Mouse (Mus musculus) left cerebral cortex, postnatal 10 days (tissue): Measurements from ENCODE around the gene H2-T3. TPM values are rescaled to one million over a fixed set of nuclear protein-coding genes. Genes with fewer than 3 reads are reported as not detected.
"Not testable (repeated sequence)": the region's sequence is repeated elsewhere in the genome, so short reads cannot be mapped to it uniquely, and the experiment has no call there.

ENCODE experiments used
- DNase-seq, 2 experiments: peaks; one replicate each; pipeline ENCODE4 v3.0.0; 2021 to 2022; ENCODE audit warnings: low spot score in 2 of 2, mixed read lengths in 1 of 2; ENCODE audit errors: extremely low spot score in 1 of 2
- intact Hi-C: fragments of 180-260 bp; cut with DNase I; formaldehyde crosslinking; loops from one replicate; pipeline ENCODE4 v1.15.1; 2025
- total RNA-seq, 2 experiments: library from RNA; stranded (reverse); gene quantifications; 2 replicates each; pipeline ENCODE4 v1.2.3; 2021

Gene H2-T3
- total RNA-seq, 2 experiments from 2014 or later, result not detected

DNA sequence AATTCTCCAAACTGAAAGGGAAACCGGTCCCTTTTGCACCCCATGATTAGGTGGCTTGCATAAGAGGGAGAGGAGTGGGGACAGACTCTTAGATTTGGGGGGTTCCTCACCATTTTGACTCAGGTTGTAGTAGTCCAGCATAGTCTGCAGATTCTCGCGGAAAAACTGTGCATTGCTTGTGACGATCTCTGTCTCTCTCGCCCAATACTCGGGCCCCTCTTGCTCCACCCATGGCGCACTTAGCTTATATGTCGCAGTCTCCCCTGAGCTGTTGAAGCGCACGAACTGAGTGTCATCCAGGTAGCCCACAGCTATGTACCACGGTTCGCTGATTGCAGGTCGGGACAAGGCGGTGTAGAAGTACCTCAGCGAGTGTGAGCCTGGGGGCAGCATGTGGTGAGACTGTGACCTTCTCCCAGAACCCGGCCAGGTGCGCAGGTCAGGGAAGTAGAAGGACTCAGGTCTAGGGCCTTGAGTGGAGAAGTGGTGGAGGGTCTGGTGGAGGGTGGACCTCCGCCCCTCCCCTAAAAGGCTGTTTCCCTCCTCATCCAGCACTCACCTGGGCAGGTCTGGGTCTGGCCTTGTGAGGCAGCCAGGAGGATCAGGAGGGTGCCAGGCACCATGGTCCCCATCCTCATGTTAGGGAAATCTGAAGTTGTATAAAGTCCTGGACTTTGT lies 457 bp downstream of the H2-T3 start:
- intact Hi-C loops, result loop anchor here (5.0 to 10.0 kb wide), 2 partner anchors 125 to 192 kb away; no protein-coding TSS in a partner anchor
- DNase-seq, result no peak

DNA sequence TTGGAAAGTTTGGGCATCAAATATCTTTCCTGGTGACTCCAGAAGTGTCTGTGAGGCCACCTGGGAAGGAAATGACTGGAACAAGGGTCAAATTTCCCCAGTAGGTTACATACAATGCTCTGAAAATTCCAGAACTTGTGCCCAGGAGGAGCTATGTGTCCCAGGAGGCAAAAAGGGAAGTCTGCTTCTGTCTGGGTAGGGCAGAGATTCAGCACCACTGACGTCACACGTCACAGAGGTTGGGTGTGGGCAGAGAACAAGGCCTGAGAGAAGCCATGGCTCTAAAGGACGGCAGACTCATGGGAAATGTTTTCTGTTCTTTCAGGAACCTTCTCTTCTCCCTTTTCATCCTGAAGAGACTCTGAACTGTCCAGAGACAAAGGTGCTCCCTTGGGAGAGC lies 2.5 kb downstream of the H2-T3 start:
- intact Hi-C loops, result no loop called here
- DNase-seq, result no peak

DNA sequence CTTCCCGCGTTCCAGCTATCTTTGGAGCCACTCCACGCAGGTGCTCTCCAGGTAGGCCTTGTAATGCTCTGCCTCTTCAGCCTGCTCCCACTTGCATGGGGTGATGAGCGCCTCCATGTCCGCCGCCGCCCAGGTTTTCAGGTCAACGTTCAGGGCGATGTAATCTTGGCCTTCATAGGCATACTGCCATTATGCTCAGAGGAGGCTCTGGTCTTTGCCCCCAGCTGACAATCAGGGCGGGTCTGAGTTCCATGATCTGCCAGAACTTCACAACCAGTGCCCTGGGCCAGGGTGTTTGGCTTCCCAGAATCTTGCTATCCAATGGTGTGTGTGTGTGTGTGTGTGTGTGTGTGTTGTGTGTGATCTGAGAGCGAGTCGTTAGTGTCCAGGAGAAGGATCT lies 7.9 kb downstream of the H2-T3 start:
- intact Hi-C loops, result no loop called here
- no peak for DNase-seq

DNA sequence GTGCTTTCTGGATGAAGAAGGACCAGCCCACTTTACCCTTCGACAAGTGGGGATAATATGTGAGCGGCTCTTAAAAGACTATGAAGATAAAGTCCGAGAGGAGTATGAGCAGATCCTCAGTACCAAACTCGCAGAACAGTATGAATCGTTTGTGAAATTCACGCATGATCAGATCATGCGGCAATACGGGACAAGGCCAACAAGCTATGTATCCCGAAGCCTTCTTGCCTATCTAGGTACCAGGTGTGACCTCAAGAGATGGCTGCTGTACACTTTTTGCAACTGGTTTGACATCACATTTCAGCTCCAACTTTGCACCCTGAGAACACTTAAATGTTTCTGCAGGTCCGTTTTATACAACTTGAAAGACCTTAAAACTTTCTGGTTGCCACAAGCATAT lies 10.6 kb downstream of the H2-T3 start:
- DNase-seq, intact Hi-C loops: not testable (repeated sequence)

DNA sequence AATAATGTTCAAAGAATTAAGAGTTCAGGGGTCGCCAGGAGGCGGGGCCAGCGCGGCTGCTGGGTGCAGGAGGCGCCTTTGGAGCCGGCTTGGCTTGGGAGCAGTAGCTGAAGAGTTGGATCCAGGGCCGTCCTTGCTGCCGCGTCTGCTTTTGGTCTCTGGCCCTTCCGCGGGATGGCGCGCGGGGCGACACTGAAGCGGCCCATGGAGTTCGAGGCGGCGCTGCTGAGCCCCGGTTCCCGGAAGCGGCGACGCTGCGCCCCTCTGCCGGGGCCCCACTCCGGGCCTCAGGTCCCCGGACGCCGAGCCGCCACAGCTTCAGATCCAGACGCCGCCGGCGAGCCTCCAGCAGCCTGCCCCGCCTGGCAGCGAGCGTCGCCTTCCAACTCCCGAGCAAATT lies 11.1 kb downstream of the H2-T3 start:
- DNase-seq, intact Hi-C loops: not testable (repeated sequence)

DNA sequence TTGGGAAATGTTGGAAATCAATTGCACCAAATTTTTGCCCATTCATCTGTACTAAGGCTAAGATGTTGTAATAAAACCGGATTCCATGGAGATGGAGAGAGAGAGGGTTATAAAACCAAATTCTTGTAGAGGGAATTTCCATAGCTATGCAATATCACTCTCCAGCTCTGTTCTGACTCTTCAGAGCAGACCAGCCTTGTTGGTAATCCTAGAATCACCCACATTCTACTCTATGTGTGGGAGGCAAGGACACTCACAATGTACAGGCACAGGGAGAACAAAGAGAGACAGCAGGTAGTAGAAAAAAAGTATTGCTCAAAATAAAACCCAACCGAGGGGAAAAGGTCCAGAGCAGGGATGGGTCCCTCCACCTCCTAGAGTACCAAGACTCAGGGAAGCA lies 14.0 kb downstream of the H2-T3 start:
- intact Hi-C loops, DNase-seq: not testable (repeated sequence)

DNA sequence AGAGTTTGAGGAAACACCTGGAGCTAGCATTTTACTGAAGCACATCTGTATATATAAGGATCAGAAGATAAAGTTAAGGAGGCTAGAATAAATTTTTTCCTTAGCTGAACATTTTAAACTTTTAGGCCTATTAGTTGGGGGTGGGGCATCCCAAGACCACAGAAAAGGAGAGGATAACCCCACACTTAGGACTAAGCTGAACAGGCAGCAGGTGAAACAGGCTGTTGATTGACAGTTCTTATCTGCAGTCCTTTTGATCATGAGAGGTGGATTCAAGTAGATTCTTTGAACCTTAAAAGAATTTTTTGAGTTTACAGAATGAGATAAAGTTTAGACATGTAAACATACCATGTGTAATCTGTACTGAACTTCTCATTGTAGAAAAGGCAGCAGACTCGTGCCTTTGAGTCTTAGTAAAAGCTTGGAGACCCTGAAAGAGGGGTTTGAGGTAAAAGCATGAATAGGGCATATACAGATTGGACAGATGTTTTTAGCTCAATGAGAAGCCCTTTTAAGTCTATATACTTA lies 19.7 kb downstream of the H2-T3 start:
- intact Hi-C loops, result no loop called here
- DNase-seq, result no peak

DNA sequence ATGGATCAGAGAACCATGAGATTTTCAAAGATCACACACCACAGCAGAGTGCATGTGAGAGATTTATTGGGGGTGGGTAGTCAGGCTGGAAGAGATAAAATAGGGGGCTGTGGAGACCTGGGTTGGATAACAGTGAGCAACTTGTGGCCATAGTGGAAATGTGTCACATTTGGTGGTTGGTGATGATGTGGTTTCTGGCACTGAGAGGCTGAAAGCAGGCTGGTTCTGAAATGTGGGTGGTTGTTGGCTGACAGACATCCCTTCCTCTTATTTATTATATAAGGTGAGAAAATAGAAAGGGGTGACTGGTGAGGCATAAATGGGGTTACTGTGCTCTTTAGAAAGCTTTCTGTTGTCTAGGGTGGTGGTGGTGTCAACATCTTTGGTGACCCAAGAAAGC lies 20.3 kb downstream of the H2-T3 start:
- intact Hi-C loops, result no loop called here
- no peak for DNase-seq

DNA sequence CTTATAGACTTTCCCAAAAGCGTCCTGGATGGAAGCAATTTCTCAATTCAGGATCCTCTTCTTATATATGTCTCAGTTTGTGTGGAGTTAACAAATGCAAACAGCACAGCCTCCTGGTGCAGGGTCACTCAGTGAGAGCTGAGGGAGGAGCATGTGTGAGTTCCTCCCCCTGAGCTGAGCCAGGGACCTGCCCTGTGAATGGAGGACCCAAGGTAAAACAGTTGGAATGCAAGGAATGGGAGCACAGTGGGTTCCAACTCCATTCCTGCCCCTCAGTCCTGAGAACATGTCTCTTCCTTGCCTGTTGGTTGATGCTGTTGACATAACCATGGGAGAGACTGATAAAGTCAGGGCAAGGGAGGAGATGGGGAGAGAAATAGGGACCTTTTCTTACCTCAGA lies 21.0 kb downstream of the H2-T3 start:
- intact Hi-C loops, DNase-seq: not testable (repeated sequence)

DNA sequence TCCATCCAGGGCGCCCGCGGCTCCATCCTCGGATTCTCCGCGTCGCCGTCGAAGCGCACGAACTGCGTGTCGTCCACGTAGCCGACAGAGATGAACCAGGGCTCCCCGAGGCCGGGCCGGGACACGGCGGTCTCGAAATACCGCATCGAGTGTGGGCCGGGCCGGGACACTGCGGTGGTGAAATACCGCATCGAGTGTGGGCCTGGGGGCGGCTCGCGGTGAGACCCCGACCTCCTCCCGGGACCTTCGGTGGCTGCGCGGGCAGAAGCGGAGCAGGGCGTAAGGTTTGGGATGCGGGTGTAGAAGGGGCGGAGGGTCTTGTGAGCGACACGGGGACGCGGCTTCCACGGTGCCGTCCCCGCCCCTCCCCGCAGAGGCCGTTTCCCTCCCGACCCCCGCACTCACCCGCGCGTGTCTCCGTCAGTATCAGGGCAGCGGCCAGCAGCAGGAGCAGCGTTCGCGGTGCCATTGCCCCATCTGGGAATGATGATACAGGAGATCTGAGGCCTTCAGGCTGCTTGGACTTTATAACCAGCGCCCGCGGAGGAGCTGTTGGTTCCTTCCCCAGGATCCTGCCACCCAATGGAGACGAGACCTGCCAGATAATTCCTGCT lies 21.9 kb downstream of the H2-T3 start, which contains the start of gene Gm8909:
Gm8909 (minus strand) TSS at position 499 of the 614 bp plus-strand sequence.
- DNase-seq, result peak in 1 of 2 experiments; percentile 22
- intact Hi-C loops, result no loop called here

DNA sequence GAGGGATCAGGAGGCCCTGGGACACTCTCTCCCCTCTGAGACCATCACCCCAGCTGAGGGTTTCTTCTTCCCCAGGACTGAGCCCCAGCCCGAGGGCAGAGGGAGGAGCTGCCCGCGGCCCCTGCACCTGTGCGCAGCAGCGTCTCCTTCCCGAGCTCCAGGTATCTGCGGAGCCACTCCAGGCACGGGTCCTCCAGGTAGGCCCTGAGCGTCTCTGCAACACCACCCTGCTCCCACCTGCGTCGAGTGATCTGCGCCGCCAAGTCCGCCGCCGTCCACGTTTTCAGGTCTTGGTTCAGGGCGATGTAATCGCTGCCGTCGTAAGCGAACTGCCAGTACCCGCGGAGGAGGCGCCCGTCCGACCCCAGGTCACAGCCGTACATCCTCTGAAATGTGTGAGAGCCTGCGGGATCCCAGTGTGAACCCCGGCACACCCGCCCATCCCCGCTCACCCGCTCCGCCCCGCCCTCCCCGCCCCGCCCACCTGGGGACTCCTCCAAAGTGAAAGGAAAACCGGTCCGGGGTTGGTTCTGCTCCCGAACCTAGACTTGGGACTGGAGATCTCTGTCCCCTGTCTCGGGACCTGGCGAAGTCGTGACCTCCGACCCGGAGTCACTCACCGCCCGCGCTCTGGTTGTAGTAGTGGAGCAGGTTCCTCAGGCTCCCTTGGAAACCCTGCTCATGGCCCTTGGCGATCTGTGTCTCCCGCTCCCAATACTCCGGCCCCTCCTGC lies 22.6 kb downstream of the H2-T3 start:
- DNase-seq, result no peak
- intact Hi-C loops, result no loop called here

DNA sequence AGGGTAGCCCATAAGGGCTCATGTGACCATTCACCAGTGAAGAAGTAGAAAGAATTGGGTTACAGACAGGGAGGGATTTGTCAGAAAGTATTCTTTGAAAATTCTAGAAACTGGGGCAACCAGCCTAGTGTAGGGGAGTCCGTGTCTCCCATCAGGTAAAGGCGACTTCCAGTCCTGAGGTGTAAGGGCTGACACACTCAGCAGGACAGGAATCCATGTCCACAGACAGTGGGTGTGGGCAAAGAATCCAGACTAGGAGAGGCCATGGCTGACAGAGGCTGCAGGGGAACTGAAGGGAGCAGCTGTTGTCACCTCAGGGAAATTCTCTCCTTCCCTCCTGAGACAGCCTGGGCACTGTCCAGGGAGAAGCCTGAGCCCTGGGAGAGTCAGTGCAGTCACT lies 23.2 kb downstream of the H2-T3 start:
- DNase-seq, intact Hi-C loops: not testable (repeated sequence)

DNA sequence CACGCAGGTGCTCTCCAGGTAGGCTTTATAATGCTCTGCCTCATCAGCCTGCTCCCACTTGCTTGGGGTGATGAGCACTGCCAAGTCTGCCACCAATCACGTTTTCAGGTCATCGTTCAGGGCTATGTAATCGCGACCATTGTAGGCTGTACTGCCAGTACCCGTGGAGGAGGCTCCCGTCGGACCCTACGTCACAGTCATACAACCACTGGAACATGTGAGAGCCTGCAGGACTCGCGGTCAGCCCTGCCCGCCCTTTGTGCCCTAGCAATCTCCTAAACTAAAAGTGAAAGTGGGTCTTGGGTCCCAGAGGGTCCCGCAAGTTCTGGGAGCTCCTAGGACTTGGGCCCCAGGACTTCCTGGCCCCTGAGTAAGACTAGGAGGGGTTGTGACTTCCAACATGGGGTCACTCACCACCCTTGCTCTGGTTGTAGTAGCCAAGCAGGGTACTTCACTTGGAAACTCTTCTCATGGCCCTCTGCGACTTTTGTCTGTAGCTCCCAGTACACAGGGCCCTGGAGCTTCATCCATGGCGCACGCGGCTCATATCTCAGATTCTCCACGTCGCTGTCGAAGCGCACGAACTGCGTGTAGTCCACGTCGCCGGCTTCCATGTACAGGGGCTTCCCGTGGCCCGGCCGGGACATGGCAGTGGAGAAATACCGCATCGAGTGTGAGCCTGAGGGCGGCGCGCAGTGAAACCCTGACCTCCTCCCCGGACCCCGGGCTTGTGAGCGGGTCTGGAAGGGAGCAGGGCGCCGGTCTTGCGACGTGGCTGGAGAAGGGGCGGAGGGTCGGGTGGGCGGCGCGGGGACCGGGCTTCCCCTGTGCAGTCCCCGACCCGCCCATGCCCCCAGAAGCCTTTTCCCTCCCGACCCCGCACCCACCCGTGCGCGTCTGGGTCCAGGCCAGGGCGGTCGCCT lies 28.7 kb downstream of the H2-T3 start:
- intact Hi-C loops, result no loop called here
- DNase-seq, result no peak

DNA sequence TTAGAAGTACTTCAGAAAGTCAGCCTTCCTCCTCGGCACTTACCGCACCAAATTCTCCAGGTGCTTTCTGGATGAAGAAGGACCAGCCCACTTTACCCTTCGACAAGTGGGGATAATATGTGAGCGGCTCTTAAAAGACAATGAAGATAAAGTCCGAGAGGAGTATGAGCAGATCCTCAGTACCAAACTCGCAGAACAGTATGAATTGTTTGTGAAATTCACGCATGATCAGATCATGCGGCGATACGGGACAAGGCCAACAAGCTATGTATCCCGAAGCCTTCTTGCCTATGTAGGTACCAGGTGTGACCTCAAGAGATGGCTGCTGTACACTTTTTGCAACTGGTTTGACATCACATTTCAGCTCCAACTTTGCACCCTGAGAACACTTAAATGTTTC lies 31.8 kb downstream of the H2-T3 start:
- intact Hi-C loops, DNase-seq: not testable (repeated sequence)

DNA sequence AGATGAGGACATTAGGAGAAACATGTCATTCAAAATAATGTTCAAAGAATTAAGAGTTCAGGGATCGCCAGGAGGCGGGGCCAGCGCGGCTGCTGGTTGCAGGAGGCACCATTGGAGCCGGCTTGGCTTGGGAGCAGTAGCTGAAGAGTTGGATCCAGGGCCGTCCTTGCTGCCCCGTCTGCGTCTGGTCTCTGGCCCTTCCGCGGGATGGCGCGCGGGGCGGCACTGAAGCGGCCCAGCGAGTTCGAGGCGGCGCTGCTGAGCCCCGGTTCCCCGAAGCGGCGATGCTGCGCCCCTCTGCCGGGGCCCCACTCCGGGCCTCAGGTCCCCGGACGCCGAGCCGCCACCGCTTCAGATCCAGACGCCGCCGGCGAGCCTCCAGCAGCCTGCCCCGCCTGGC lies 32.3 kb downstream of the H2-T3 start:
- intact Hi-C loops, DNase-seq: not testable (repeated sequence)

DNA sequence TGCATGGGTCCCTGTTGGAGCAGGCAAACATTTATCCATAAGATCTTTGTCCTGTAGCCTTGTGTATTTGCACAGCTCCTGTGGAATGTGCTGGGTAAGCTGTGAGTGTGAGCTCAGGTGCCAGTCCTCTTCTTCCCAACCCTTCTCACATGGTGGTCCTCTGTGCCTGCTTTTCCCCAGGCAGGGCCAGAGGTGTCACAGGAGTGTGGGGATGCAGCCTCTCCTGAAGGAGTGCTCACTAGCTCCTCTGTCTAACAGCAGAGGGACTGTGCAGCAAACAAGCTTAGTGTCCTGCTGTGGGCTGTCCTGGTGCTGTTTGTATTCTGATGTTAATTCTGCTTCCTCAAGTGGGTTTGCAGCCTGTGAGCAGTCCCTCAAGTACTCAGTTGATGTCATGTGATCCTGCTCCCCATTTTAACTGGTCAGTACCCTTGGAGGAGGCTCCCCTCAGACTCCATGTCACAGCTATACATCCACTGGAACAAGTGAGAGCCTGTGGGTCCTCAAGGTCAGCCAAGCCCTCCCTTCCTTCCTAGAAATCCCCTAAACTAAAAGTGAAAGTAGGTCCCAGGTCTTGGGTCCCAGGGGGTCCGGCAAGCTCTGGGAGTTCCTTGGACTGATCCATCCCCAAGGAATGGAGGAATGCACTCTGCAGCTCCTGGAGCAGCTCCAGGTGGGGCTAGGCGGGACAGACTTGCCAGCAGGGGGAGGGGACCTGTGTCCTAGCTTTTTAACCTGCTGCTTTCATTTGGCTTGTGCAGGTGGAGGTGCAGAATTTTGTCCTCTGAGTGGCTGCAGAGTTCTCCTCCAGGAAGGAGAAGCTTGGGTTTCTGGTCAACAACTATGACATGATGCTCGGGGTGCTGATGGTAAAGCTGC lies 35.6 kb downstream of the H2-T3 start:
- no peak for DNase-seq
- intact Hi-C loops, result no loop called here

DNA sequence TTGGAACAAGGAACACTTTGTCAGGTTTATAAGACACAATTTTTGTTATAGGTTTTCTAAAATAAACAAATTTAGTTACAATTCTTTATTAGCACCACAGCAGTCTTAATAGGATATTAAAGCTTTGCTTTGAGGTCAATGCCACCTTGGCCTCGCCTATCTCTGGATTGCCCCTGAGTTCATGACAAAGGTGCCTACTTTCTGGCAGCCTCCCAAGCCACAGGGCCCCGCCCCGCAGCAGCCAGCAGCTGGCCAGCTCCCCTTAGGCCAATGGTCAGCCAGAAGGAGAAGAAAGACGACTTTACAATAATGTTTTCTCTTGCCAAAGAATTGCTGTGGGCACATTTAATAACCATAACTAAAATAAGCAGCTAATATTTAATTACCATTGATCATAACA lies 38.9 kb downstream of the H2-T3 start:
- DNase-seq, intact Hi-C loops: not testable (repeated sequence)

DNA sequence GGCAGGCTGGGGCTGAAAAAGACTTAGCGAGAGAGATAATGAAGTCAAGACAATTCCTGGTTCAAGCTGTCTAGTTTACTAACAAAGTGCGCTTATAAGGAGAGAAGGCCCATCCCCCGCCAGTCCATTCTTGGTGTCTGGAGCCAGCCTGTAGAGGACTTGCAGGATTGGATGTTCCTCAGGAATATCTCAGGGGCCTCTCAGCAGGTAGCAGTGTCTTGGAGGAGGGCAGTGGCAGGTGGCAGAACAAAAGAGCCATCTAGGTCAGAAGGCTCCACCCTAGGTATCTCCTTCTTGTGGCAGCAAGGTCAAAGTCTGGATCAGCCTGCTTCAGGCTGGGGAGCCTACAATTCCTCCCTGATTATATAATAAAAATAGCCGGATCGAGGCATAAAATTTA lies 41.6 kb downstream of the H2-T3 start:
- intact Hi-C loops, DNase-seq: not testable (repeated sequence)
